Mouse (Mus musculus): ENCODE results near the gene Gm17657. TPM values are rescaled to one million over a fixed set of nuclear protein-coding genes. Genes with fewer than 3 reads are reported as not detected.
A peak's percentile ranks its signal among the peaks of the same experiment; 100 is the strongest.

Gene Gm17657
- polyA plus RNA-seq, 1 experiment from 2014 or later: not detected

DNA sequence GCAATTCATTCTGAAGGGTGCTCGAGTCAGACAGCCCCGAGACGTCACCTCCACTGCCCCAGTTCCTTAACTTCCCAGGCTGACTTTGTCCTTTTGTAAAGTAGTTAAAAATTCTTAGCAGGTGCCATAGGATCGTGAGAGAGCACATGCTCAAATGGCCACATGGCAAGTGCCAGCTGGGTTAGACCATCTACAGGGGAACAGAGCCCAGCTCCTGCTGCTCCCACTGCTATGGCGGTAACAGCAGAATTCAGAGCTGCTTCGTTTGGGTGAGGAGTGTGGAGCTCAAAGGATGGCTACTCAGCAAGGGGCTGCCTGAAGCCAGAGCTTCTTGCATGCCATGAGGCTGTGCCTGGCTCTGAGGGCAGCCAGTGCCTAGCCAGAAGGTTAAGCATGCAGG is 20.4 kb upstream of the Gm17657 start:
- no peaks in the 10 kb centered on the region for H3K9me3 ChIP-seq
- H3K27ac ChIP-seq (replicated peaks): no peak overlapping the region
- H3K9ac ChIP-seq: no peak overlapping the region
- no peak overlapping the region for H3K4me2 ChIP-seq
- no peak overlapping the region for H3K4me3 ChIP-seq
- WGBS: 82% methylated on average over 6 of the region's 6 CpGs
- ATAC-seq (ENCODE audit: low read depth): no peak
- no peaks in the 10 kb centered on the region for H3K27me3 ChIP-seq
- peaks cover 68% of the 10 kb centered on the region for H3K36me3 ChIP-seq
- peaks cover 11% of the 10 kb centered on the region; the same call in 1 of the 2 replicates for H3K4me1 ChIP-seq (replicated peaks)

GRCm38 (mm10) chr17:29568435-29568834 is 19.0 kb upstream of the Gm17657 start:
- Histone ChIP-seq H3K4me3 (no peak overlapping the region), H3K27me3 (no peaks in the 10 kb centered on the region), H3K36me3 (peaks cover 65% of the 10 kb centered on the region), H3K4me1 (replicated peaks) (peaks cover 11% of the 10 kb centered on the region; the same call in 1 of the 2 replicates), H3K9ac (no peak overlapping the region), H3K4me2 (no peak overlapping the region), H3K9me3 (no peaks in the 10 kb centered on the region), H3K27ac (replicated peaks) (no peak overlapping the region)
- WGBS: 90% methylated on average over 15 of the region's 15 CpGs
- ATAC-seq (ENCODE audit: low read depth): no peak

GRCm38 (mm10) chr17:29565521-29565920 is 16.1 kb upstream of the Gm17657 start:
- Histone ChIP-seq H3K4me2 (no peak overlapping the region), H3K36me3 (peaks cover 36% of the 10 kb centered on the region), H3K9ac (no peak overlapping the region), H3K27me3 (no peaks in the 10 kb centered on the region), H3K27ac (replicated peaks) (no peak overlapping the region), H3K4me3 (no peak overlapping the region), H3K4me1 (replicated peaks) (peaks cover 11% of the 10 kb centered on the region; the same call in 1 of the 2 replicates), H3K9me3 (no peaks in the 10 kb centered on the region)
- 98% methylated on average over 5 of the region's 5 CpGs for WGBS
- no peak for ATAC-seq (ENCODE audit: low read depth)

GRCm38 (mm10) chr17:29558476-29558875 is 9.0 kb upstream of the Gm17657 start:
- no peak overlapping the region for H3K27ac ChIP-seq (replicated peaks)
- 0 out of 2 replicates have a peak, but pooled peaks cover 4% of the 10 kb centered on the region for H3K9me3 ChIP-seq
- WGBS: 75% methylated on average over 5 of the region's 5 CpGs
- H3K4me3 ChIP-seq: no peak overlapping the region
- H3K36me3 ChIP-seq: peaks cover 7% of the 10 kb centered on the region
- H3K27me3 ChIP-seq: no peaks in the 10 kb centered on the region
- ATAC-seq (ENCODE audit: low read depth): no peak
- no peak overlapping the region for H3K4me2 ChIP-seq
- no peak overlapping the region for H3K9ac ChIP-seq
- H3K4me1 ChIP-seq (replicated peaks): no peaks in the 10 kb centered on the region

DNA sequence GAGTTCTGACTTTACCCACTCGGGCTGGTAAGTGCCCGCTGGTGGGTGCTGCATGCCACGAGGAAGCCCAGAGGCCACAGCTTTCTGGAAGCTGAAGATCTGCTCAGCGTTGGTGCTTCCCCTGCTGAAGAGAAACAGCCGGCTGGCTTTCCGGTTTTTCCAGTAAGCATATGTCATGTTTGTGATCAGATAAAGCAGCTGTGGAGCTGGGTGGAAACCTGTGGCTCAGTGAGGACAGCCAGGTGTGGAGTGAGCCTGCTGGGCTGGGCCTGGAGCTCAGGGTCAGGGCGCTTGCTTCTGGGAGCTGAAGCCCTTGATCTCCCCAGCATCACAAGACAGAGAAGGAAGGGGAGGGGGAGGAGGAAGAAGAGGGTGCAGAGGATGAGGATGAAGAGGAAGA is 7.5 kb upstream of the Gm17657 start:
- H3K27ac ChIP-seq (replicated peaks): no peak overlapping the region
- H3K9me3 ChIP-seq: 0 out of 2 replicates have a peak, but pooled peaks cover 4% of the 10 kb centered on the region
- no peaks in the 10 kb centered on the region for H3K27me3 ChIP-seq
- ATAC-seq (ENCODE audit: low read depth): no peak
- H3K4me3 ChIP-seq: no peak overlapping the region
- H3K4me2 ChIP-seq: no peak overlapping the region
- 91% methylated on average over 7 of the region's 7 CpGs for WGBS
- H3K36me3 ChIP-seq: peaks cover 7% of the 10 kb centered on the region
- 0 out of 2 replicates have a peak, but pooled peaks cover 4% of the 10 kb centered on the region for H3K4me1 ChIP-seq (replicated peaks)
- no peak overlapping the region for H3K9ac ChIP-seq

DNA sequence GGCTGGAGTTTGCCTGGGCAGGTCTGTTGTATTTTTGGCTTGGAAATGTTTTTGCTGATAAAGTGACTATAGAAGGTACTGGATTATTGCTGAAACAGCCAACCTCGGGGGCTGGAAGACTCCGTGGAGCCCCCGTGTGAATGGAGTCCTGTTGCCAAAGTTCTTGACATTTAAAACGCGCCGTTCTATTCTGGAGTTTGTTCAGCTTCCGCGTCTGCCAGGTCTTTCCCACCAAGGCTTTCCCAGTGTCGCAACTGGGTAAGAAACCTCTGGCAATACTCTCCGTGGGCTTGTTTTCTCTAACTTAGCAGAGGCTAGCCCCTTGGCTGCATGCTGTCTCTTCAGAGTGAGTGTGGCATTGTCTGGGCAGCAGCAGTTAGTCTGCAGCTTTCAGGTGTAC is 7.0 kb upstream of the Gm17657 start:
- Histone ChIP-seq H3K4me2 (no peak overlapping the region), H3K27ac (replicated peaks) (no peak overlapping the region), H3K4me1 (replicated peaks) (peaks cover 8% of the 10 kb centered on the region; the same call in 1 of the 2 replicates), H3K9ac (no peak overlapping the region), H3K27me3 (no peaks in the 10 kb centered on the region), H3K9me3 (0 out of 2 replicates have a peak, but pooled peaks cover 4% of the 10 kb centered on the region), H3K4me3 (no peak overlapping the region), H3K36me3 (peaks cover 7% of the 10 kb centered on the region)
- no peak for ATAC-seq (ENCODE audit: low read depth)
- 89% methylated on average over 10 of the region's 10 CpGs for WGBS

GRCm38 (mm10) chr17:29554176-29554575 is 4.7 kb upstream of the Gm17657 start:
- H3K4me3 ChIP-seq: no peak overlapping the region
- H3K27me3 ChIP-seq: no peaks in the 10 kb centered on the region
- no peaks in the 10 kb centered on the region for H3K36me3 ChIP-seq
- no peak overlapping the region for H3K4me2 ChIP-seq
- no peaks in the 10 kb centered on the region for H3K9me3 ChIP-seq
- no peak for ATAC-seq (ENCODE audit: low read depth)
- H3K9ac ChIP-seq: no peak overlapping the region
- H3K27ac ChIP-seq (replicated peaks): no peak overlapping the region
- H3K4me1 ChIP-seq (replicated peaks): peaks cover 24% of the 10 kb centered on the region

DNA sequence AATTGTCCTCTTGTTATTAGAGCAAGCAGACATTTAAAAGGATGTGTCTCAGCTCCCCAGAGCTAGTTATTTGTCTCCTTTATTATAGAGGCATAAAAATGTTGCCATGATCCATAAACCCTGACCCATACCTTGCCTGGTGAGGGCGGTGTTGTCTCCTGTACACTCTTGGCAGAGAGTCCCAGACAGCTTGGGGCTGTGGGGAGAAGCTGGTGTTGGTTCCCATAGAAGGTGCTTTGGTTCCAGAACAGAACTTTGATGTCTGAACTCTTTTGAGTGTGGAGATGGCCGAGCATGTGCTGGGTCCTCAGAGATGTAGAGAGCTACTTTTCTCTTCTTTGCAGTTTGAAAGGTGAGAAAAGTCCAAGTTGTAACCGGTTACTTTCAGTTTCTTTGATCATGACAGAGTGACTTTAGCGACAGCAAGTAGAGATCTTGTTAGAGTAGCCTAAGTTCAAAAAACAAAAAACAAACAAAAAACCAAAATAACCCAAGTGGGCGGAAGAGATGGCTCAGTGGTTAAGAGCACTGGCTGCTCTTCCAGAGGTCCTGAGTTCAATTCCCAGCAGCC is 2.8 kb upstream of the Gm17657 start, which contains the start of gene Tmem217:
Gene Tmem217, minus strand, starts transcription at position 224 of the 571 bp plus-strand sequence.
- no peaks in the 10 kb centered on the region for H3K36me3 ChIP-seq
- H3K27me3 ChIP-seq: no peaks in the 10 kb centered on the region; the same call in 1 of the 2 replicates
- WGBS: 91% methylated on average over 5 of the region's 5 CpGs
- peaks cover 24% of the 10 kb centered on the region for H3K4me1 ChIP-seq (replicated peaks)
- H3K27ac ChIP-seq (replicated peaks): no peak within 1 kb of the TSS
- H3K4me2 ChIP-seq: peak within 1 kb of the TSS; percentile 98; the same call in 1 of the 2 replicates
- H3K4me3 ChIP-seq: no peak within 1 kb of the TSS
- no peak for ATAC-seq (ENCODE audit: low read depth)
- 0 out of 2 replicates have a peak within 1 kb of the TSS, but pooled peaks have one; percentile 97 for H3K9ac ChIP-seq
- no peaks in the 10 kb centered on the region for H3K9me3 ChIP-seq

GRCm38 (mm10) chr17:29551019-29551418 is 1.6 kb upstream of the Gm17657 start:
- H3K36me3 ChIP-seq: no peaks in the 10 kb centered on the region
- ATAC-seq (ENCODE audit: low read depth): no peak
- H3K4me3 ChIP-seq: peak overlapping the region; percentile 95
- peak overlapping the region; percentile 98 for H3K4me2 ChIP-seq
- H3K27ac ChIP-seq (replicated peaks): no peak overlapping the region
- peaks cover 24% of the 10 kb centered on the region for H3K4me1 ChIP-seq (replicated peaks)
- peak overlapping the region; percentile 97; the same call in 1 of the 2 replicates for H3K9ac ChIP-seq
- H3K9me3 ChIP-seq: no peaks in the 10 kb centered on the region
- 65% methylated on average over 6 of the region's 6 CpGs for WGBS
- no peaks in the 10 kb centered on the region; the same call in 1 of the 2 replicates for H3K27me3 ChIP-seq

- Histone ChIP-seq H3K9ac (no peak overlapping the region), H3K36me3 (no peaks in the 10 kb centered on the region), H3K9me3 (no peaks in the 10 kb centered on the region), H3K27me3 (no peaks in the 10 kb centered on the region; the same call in 1 of the 2 replicates), H3K4me3 (no peak overlapping the region), H3K4me2 (peak overlapping the region; percentile 98), H3K4me1 (replicated peaks) (peaks cover 24% of the 10 kb centered on the region), H3K27ac (replicated peaks) (no peak overlapping the region)
- 58% methylated on average over 8 of the region's 8 CpGs for WGBS
- no peak; the same call in 1 of the 2 replicates for ATAC-seq (ENCODE audit: low read depth)
Measured at GRCm38 (mm10) chr17:29548994-29549393, 444 bp downstream of the Gm17657 start.

- 65% methylated on average over 3 of the region's 3 CpGs for WGBS
Measured at GRCm38 (mm10) chr17:29548494-29548893, 944 bp downstream of the Gm17657 start.

GRCm38 (mm10) chr17:29545241-29545640 is 4.2 kb downstream of the Gm17657 start:
- no peak for ATAC-seq (ENCODE audit: low read depth)
- no peak overlapping the region for H3K9ac ChIP-seq
- H3K36me3 ChIP-seq: no peaks in the 10 kb centered on the region
- H3K4me3 ChIP-seq: no peak overlapping the region
- peaks cover 4% of the 10 kb centered on the region for H3K4me1 ChIP-seq (replicated peaks)
- H3K27ac ChIP-seq (replicated peaks): no peak overlapping the region
- H3K27me3 ChIP-seq: no peaks in the 10 kb centered on the region; the same call in 1 of the 2 replicates
- WGBS: 94% methylated on average over 5 of the region's 5 CpGs
- H3K9me3 ChIP-seq: no peaks in the 10 kb centered on the region
- H3K4me2 ChIP-seq: no peak overlapping the region

More at GRCm38 (mm10) chr17:29548494-29548893, 944 bp downstream of the Gm17657 start:
- ATAC-seq (ENCODE audit: low read depth): no peak
- H3K27ac ChIP-seq (replicated peaks): no peak overlapping the region
- H3K4me2 ChIP-seq: no peak overlapping the region
- H3K9ac ChIP-seq: no peak overlapping the region
- H3K9me3 ChIP-seq: no peaks in the 10 kb centered on the region
- H3K4me1 ChIP-seq (replicated peaks): peaks cover 24% of the 10 kb centered on the region
- H3K36me3 ChIP-seq: no peaks in the 10 kb centered on the region
- H3K4me3 ChIP-seq: no peak overlapping the region
- H3K27me3 ChIP-seq: no peaks in the 10 kb centered on the region; the same call in 1 of the 2 replicates
